Mouse (Mus musculus): ENCODE measurements around the gene Dhh.

- TF ChIP-seq CTCF (IDR thresholded peaks at IDR 0.05; ENCODE audit: control insufficient read depth, insufficient read depth, low read length) (no peak), POLR2A (IDR thresholded peaks at IDR 0.05; ENCODE audit: borderline replicate concordance, control insufficient read depth, low read depth, low read length) (no peak)
These were observed 29.2 kb upstream of the Dhh start for GRCm38 (mm10) chr15:98927566-98927965.
